Mouse (Mus musculus) urinary bladder, adult 2 months (tissue): ENCODE data around the gene Gstt3. TPM values are rescaled to one million over a fixed set of nuclear protein-coding genes. Genes with fewer than 3 reads are reported as not detected.

Experiments used
- DNase-seq: peaks from one replicate; pipeline ENCODE4 v3.0.0; 2022; ENCODE audit warnings: low spot score
- polyA plus RNA-seq: library from polyadenylated mRNA; depleted of rRNA; stranded (reverse); fragments of >200 nt; gene quantifications from 2 replicates; pipeline ENCODE4 v1.2.3, GENCODE M21; 2012; rRNA removed

Gene Gstt3
- 130 and 148 TPM in 2 replicates for polyA plus RNA-seq

- DNase-seq = peak; percentile 68
These were observed at the start of gene Gstt3, which contains the start of gene Gm20441 for GRCm38 (mm10) chr10:75780769-75781578. Gene Gstt3 (minus strand): TSS chr10:75781414. Gene Gm20441 (minus strand): TSS chr10:75780954.

GRCm38 (mm10) chr10:75830275-75830670, 49.1 kb upstream of the Gstt3 start:
- DNase-seq = no peak

DNA sequence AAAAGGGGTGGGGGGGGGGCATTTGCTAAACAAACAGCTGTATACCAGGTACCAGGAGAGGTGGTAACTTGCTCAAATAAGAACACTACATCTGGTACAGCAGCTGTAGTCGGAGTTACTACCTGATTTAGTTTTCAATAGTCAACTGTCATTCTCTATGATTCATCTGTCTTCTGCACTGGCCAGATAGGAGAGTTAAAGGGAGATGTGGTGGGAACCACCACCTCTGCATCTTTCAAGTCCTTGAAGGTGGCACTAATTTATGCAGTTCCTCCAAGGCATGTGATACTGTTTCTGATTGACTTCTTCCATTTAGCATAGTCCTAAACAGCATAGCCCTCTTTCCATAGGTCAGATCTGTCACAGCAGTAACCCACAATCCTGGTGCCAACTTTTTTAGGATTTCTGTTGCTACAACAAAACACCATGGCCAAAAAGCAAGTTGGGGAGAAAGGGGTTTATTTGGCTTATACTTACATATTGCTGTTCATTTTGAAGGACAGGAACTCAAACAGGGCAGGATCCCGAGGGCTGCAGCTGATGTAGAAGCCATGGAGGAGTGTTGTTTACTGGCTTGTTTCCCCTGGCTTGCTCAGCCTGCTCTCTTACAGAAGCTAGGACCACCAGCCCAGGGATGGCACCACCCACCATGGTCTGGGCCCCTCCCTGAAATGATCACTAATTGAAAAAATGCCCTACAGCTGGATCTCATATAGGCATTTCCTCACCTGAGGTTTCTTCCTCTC, 48.5 kb upstream of the Gstt3 start:
- no peak for DNase-seq

DNA sequence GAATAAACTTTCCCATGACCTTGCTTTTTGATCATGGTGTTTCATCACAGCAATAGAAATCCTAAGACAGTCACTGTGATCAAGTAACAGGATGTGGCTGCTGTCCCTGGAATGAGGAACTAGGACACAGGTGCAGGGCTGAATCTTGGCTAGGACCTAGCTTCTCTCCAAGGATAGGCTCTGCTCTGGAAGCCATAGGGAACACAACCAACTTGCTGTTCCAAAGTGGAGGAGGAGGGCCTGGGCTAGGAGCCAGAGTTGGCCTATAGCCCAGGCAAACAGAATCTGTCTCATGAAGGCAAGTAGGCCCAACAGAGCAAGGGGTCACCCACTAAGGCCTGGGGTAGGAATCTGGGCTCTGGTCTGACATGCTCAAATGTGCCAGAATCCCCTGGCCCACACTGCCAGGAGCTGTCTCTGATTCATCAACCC, 47.3 kb upstream of the Gstt3 start:
- DNase-seq = no peak

DNA sequence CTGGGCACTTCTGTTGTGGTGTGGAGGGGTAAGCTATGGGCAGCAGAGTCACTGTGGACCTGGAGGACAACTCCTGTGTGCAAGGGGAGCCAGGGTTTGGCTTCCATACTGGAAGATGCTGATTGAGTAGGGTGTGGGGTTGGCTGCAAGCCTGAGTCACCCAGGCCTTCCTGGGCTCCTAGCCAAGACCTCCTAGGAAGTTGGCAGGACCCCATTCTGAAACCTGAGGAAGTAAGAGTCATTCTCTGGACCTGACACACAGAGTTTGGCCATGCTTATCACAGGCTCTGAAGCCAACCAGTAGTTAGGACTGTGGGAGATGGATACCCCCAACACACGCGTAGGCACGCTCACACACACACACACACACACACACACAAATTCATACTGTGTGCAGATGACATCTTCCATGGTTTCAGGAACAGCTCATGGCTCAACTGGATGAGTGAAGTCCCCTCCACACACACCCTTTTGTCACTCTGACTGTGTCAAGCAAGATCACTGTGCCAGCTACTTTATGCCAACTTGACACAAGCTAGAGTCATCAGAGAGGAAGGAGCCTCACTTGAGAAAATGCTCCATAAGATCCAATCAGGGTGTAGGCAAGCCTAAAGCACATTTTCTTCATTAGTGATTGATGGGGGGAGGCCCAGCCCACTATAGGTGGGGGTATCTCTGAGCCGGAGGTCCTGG, 46.6 kb upstream of the Gstt3 start:
- DNase-seq = no peak

DNA sequence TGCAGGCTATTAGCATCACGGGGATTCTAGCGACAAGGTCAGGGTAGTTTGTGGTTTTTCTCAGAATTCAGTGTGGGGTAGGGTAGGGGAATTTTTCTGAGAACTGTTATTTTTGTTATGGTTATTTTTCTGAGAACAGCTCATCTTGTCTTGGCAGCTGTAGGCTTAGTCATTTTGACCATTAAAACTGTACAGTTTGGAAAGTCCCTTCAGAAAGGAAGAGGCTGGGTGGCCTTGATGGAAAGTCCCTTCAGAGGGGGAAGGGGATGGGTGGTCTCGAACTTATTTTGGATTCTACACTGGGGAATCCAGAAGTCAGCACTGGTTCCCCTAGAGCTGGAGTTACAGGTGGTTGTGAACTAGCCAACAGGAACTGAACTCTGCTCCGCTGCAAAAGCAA, 43.3 kb upstream of the Gstt3 start:
- DNase-seq = no peak

DNA sequence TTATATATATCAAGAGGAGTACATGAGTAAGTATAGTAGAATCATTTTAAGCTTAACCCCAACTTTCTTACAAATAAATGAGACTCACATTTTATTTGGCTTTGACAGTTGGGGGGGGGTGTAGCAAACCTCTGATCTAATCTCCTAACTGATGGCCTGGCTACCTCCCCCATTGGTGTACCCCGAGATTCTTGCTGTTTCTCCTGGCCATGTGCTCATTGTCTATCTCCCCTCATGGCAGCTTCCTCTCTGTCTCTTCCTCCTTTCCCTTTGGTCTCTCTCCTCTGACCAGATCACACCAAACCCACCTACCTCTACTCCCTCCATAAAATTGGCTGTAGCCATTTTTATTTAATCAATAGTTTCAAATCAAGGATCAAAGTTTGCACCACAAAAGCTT, 42.6 kb upstream of the Gstt3 start:
- DNase-seq = no peak

- no peak for DNase-seq
These were observed 41.2 kb upstream of the Gstt3 start, which contains the start of gene Gstt4 for GRCm38 (mm10) chr10:75822443-75822842. Gene Gstt4 (minus strand): TSS chr10:75822543.

- DNase-seq = no peak
These were observed 38.7 kb upstream of the Gstt3 start for GRCm38 (mm10) chr10:75819882-75820281.

DNA sequence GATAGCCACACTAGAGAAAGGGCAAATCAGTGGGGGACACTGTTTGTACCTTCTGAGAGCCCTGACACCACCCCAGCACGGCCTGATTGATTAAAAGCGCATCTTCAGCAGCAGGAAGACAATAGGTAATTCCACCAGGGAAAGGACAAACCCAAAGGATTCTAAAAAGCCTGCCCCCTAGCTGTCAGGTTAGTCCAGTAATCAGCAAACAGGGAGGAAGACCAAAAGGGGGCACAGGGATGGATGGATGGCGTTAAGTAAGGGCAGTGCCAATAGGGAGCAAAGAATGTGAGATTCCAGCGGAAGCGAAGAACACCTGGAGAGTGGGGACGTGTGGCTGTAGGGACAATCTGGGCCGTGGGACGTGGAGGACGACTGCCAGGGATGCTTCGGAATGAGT, 37.4 kb upstream of the Gstt3 start:
- DNase-seq = no peak

DNA sequence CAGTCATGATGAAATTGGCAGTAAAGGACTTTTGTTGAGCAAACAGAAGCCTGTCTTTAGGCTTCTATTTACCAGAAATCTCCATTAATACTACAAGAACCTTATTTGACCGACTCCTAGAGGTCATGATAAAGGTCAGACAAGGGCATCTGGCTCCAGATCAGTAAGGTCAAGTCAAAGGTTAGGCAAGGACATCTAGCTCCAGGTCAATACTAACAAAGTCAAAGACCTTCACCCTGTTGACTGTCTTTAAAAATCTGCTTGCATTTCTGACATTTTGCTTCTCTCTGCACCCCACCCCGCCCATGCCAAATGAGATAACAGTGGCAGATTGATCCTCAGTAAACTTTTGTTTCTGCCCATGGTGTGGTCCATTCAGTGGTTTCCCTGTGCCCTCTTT, 23.0 kb upstream of the Gstt3 start:
- DNase-seq = no peak

GRCm38 (mm10) chr10:75798176-75798696, 17.0 kb upstream of the Gstt3 start, which contains the start of gene Gstt1:
Gene Gstt1 (minus strand): TSS chr10:75798584.
- DNase-seq = no peak

DNA sequence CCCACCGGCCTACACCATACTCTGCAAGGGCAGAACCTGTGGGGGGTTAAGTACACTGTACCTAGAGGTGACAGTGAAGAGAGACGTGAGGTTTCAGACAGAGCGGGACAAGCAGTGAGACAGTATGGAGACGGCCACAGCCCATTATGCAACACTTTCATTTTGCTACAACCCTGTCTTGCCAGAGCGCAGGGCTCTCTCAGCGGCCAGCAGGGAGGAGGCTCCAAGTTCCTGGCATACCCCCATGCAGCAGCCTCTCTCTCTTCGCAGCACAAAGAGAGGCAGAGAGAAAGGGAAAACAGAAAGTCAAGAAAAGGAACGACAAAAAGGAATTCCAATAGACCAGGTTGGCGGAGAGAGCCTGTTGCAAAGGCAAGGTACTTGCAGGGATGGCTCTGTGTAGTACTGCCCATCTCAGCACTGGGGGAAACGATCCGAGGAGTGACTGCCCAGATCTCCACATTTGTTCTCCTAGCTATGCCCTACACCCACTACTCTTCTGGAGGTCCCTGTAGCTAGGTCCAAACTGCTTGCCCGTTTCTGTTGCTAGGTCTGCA, 16.5 kb upstream of the Gstt3 start:
- no peak for DNase-seq

GRCm38 (mm10) chr10:75796731-75797516, 15.7 kb upstream of the Gstt3 start:
- no peak for DNase-seq

DNA sequence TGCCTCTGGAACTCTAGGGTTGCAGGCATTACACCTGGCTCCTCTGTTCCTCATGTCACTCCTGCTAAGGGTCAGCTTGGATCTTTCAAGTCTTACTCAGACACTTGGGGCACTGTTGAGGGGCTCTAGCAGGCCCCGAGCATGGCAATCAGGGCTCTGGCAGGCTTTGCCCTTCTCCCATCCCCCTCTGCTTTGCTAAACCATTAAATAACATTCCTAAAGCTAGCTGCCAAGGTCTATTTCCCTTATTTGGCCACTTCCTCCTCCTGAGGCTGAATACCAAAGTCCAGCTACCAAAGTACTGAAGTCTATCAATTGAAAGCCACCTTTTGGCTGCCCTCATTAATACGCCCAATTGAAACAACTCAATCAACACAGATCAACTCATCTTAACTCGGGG, 13.7 kb upstream of the Gstt3 start:
- DNase-seq = no peak

DNA sequence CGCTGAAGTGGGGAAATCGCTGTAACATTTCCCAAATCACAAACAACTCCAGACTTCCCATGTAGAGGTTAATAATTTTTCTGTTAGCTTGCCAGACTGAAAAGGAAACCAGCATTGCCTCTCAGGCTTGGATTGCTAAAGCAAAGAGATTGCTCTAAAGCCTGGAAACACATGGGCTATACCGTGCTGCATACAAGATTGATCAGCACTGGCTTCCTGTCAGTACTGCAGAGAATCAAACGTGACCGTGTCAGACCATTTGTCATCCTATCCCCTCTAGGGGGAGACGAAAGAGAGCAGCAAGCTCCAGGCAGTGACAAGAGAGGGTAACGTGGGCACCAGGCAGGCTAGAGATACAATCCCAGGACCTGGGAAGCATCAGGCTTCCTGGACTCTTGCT, 9.6 kb upstream of the Gstt3 start:
- no peak for DNase-seq

- DNase-seq = no peak
These were observed 8.6 kb upstream of the Gstt3 start for GRCm38 (mm10) chr10:75789841-75790240.

GRCm38 (mm10) chr10:75789081-75789735, 8.0 kb upstream of the Gstt3 start:
- DNase-seq = no peak

DNA sequence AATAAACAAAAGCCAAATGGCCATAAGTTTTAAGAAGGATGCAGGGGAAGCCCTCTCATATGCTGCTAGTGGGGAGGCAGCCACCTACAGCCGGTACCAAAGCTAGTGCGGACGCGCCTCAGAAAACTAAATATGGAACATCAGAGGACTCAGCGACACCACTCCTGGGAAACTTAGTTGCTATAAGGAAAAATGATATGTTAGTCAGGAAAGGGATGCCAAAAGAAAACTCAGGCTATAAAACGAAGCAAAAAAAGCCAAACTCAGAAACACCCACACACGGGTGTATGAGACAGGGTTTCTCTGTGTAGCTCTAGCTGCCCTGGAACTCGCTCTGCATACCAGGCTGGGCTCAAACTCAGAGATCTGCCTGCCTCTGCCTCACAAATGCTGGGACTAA, 7.1 kb upstream of the Gstt3 start:
- DNase-seq = no peak

GRCm38 (mm10) chr10:75785442-75785841, 4.2 kb upstream of the Gstt3 start:
- DNase-seq = no peak
